Mouse (Mus musculus) heart, adult 2 months (tissue): Measurements from ENCODE around the gene Nedd8.

Experiments
- CTCF ChIP-seq: fragments of 200-600 bp; IDR thresholded peaks from 2 replicates; pipeline ENCODE4 v1.8.1; 2022; ENCODE audit warnings: antibody characterized with exemption, mild to moderate bottlenecking, moderate library complexity
- POLR2A ChIP-seq: fragments of 200-500 bp; IDR thresholded peaks from 2 replicates; pipeline ENCODE4 v1.6.1; 2011; ENCODE audit warnings: mild to moderate bottlenecking, low read depth, low read length, control low read depth; ENCODE audit not compliant: insufficient read depth

GRCm38 (mm10) chr14:55615876-55616275, 56.0 kb downstream of the Nedd8 start:
- TF ChIP-seq POLR2A (no peak), CTCF (no peak)
